Mouse (Mus musculus): ENCODE data around the gene Trpv2.

GRCm38 (mm10) chr11:62537089-62537488 lies 37.2 kb upstream of the Trpv2 start:
- no peak for TF ChIP-seq POLR2A (IDR thresholded peaks at IDR 0.05; ENCODE audit: borderline replicate concordance, low read depth, low read length)
- no peak for TF ChIP-seq CTCF (IDR thresholded peaks at IDR 0.05; ENCODE audit: low read depth, low read length)

Measured in bone marrow macrophage, adult 2 months (primary cell).